Mouse (Mus musculus): ENCODE data around the gene Sparc.

Gene Sparc

DNA sequence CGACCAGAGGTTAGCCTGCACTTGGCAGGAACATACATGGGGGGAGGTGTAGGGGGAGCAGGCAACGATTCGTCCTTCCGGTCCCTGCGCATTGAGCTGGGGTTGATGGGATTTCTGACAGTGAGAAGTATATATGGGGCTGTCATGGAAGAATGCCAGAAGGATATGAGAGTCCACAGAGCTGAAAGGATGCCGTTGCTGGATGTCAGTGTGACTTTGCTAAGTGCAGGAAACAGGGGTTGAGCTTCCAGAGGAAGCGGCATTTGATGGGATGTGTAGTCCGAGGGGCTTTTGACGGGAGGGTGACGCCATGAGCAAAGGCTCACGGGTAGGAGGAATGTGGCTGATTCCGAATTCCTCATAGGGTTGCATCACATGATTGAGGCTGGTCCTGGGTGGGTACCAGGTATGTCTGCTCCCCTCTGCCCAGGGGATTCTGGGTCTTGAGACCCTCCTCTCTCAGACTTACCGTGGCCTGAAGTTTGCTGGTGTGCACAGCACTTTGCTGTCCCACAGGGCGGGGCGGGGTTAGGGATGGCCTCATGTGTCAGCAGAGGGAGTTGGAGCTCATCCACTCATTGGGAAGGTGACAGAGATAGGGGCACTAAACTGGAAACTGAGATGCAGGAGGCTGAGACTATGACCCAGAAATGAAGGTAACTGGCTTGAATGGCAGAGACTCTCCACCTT is 64.7 kb downstream of the Sparc start:
- no peak for DNase-seq

DNA sequence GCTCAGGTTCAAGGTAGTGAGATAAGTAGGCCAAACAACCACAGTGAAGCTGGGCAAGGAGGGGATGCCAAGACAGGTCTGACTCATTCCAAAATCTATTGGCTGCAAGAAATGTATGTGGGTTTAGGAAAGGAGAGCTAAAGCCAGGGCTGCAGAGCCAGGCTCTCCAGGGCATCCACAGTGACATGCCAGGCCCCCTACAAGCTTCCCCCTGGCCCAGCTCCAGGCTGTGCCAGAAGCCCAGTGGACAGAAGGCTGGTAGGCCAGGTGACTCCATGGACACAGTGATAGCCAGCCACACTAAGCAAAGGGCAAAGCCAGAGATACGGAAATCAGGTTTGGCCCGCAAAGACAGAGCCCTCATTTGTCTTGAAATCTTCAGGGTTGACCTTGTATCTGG is 66.1 kb downstream of the Sparc start:
- peak; percentile 95 to 96 for DNase-seq
